Mouse (Mus musculus): ENCODE data around the gene Slc29a1.

DNA sequence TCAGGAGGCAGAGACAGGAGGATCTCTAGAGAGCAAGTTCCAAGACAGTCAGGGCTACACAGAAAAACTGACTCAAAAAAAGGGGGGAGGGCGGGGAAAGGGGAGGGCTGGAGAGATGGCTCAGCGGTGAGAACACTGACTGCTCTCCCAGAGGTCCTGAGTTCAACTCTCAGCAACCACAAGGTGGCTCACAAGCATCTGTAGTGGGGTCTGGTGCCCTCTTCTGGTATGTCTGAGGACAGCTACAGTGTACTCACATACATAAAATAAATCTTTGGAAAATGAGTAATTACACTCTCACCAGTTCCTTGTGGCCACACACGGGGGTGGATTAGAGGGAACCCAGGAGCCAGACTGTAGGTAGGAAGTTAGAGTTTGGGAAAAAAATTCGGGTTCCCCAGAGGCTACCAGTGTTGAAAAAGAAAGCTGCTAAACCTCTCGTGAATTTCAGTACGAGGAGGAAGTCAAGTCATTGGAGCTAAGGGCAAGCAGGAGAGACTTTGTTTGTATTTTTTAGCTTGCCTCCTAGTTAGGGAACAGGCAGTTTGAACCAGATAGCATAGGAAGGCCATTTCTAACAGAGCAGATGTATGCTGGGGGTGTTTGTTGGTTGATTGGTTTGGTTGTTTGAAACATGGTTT, 16.6 kb downstream of the Slc29a1 start:
- TF ChIP-seq POLR2A (IDR thresholded peaks at IDR 0.05; ENCODE audit: control insufficient read depth, low read depth, low read length) (no peak), CTCF (IDR thresholded peaks at IDR 0.05; ENCODE audit: control insufficient read depth, insufficient read depth, insufficient replicate concordance, low read depth, low read length) (no peak)

Measured in testis, adult 2 months (tissue).